Mouse (Mus musculus) adrenal gland (tissue): Measurements from ENCODE around the gene Acot7.

Experiments used
- intact Hi-C: fragments of 180-260 bp; cut with DNase I; formaldehyde crosslinking; loops from one replicate; pipeline ENCODE4 v1.15.1; 2025

Gene Acot7

DNA sequence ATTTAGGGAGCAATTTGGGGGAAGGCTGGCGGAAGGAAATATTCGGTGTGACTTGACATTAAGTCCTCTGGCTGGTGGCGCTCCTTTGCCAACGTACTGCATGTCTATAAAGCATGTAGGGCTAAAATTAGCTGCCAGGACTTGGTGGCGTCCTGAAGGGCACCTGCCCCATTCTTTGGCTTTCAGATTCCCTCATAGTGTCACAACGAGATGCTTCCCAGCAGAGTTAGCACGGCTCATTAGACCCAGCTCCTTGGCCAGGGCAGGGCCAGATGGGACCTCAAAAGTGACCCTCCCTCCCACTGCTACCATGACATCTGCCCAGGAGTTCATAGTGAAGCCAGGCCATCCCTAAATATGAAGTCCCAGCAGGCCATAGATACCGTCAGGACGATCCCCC lies 92.7 kb downstream of the Acot7 start:
- intact Hi-C loops, result no loop called here

DNA sequence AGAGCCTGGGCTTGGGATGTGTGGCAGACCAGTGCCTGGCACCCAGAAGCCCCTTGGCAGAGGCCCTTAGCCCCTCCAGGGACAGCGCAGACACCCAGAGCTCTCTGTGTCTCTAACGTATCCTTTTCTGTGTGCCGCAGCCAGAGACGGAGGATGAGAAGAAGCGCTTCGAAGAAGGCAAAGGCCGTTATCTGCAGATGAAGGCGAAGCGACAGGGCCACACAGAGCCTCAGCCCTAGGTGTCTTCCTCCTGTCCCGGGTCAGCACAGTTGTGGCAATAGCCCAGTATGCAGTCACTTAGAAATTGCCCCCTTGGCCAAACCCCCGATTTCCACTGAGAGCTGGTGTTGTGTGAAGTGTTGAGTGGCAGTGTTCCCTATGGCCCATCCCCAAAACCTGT lies 93.4 kb downstream of the Acot7 start:
- intact Hi-C loops, result no loop called here

DNA sequence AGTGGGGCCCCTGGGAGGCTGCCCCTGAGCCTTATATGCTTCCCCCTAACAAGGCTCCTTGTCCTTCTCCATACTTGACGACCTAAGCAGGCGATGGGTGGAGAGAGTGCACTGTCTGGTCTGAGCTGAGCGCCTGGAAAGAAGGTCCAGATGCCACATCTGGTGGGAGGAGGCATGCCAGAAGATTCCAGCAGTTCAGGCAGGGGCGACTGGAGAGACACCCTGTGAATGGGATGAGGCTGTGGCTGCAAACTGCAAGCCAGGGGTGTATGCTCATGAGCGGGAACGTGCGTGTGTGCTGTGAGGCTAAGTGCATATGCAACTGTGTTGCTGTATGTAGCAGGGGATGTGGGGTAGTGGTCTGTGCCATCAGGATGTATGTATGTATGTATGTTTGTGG lies 94.1 kb downstream of the Acot7 start:
- intact Hi-C loops, result no loop called here

DNA sequence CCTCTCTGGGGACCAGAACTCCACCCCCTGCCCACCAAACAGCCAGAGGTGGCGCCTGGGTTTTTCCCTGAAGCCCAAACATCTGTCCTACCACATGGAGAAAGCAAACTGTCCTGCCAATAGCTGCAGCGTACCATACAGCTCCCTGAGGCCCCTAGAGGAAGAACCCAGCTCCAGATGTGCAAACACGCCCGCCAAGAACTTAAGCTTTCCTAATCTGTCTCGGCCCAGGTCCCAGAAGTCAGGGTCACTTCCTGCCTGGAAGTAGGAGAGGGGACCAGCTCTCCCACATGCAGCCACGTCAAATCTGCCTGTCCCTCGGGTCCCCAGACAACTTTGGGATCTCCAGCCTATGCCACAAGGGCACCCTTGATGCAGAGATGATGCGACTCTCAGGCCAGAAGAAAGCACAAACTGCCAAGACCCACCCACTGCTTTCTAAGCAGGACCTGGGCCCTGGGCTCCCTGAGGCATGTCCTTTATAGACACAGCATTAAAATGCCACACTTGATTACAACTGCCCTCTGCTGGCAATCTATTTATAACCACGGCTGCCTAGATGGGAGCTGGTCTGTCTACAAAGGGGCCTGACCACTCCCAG lies 94.6 kb downstream of the Acot7 start:
- intact Hi-C loops, result no loop called here

DNA sequence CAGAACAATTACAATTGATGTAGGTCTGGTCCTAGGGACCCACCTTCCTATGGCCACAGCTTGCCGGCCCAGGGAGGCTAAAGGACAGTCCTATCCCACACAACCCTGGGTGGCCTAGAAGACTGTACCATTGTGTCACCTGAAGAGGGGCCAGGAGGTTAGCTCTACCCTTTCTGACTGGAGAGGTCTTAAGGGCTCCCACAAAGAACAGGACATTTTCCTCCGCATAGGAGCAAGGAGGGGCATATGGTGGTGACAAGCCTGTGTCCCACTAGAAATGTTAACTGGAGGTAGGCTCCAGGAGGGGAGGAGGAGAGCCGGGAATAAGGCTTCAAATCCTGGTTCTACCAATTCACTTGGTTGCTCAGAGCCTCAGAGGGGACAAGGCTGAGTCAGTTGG lies 95.3 kb downstream of the Acot7 start:
- intact Hi-C loops, result no loop called here

DNA sequence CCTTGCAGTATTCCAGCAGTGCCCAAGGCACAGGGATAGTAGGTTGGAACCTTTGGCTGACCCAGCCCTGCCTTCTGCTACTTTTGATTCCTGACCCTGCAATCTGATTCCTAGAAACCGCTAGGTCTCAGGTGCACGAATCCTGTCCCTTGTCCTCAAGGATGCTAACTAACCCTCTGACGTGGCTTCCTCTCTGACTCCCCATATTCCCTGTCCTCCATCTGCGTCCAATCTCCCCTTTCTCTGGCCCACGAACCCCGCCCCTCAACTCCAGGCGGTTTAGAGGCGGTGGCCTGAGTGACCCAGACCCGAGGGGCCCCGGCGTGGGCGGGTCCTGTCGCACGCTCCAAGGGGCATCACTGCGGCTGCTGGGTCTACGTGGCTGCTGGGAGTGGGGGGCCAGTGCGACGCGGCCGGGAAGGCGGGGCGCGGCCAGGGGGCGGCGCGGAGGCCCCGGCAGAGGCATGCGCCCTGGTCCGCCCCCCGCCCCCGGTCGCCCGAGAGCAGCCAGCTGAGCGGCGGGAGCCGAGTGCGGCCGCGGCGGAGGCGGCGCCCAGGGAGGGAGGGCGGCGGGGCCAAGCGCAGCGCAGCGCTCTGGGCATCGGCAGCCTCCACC lies 95.8 kb downstream of the Acot7 start, which contains the start of gene Gpr153:
Gene Gpr153 (plus strand): TSS at position 612 of the 616 bp plus-strand sequence.
- intact Hi-C loops, result no loop called here

DNA sequence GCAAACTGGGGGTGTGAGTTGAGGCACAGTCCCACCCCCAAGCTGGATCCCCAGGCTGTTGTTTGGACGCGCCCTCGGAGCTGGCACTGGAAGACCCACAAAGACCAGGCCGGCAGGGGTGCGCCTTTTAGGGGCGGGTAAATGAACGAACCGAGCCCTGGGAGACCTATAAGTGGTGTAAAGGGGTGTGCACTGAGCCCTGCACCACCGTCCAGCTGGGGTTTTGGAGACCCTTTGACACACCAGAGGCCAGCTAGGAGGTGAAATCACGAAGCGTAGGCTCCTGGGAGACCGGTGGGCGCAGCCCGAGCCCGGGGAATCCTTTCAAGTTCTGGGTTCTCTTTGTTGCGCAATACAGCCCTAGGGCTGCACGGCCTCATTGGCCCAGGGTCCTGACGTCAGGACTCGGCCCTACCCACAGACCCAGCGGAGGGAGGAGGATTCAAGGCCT lies 96.8 kb downstream of the Acot7 start:
- intact Hi-C loops, result no loop called here

DNA sequence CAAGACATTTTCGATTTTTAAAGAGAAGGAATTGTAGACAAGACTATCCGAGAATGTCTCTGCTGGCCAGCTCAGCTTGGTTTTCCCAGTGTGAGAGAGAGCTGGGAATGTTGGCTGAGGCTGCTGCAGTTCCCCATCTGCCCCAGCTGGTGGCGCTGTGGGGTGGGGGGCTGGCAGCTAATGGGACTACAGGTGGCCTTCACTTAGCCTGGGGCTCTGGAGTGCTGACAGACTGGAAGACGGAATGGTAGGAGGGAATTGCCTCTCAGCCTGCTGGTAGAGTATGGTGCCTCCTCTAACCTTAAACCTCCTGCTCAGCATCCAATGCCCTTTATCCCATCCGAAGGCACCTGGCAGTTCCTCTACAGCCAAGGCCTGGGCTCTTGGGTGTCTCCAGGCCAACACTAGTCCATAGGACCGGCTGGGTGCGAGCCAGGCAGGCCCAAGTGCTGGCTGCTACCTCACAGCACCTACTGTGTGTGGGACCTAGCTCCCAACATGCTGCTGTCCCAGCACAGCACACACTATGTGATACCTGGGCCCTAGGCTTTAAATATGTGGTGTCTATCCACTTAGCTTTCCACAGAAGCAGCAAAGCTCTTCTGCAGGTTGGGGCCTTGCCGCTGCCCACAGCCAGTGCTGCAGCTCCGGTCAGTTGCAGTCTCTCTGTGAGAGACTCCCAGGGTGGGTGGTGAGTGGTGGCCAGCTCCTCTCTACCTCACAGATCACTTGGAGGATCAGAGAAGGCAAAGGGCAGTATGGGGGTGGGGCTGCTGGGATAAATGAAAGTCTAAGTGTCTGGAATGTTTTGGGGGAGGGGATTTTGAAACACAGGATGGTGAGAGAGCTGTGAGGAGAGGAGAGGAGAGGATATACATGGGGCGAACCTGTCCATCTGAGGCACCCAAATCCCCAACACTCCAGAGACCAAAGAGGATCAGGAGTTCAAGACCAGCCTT lies 98.7 kb downstream of the Acot7 start:
- intact Hi-C loops, result no loop called here

DNA sequence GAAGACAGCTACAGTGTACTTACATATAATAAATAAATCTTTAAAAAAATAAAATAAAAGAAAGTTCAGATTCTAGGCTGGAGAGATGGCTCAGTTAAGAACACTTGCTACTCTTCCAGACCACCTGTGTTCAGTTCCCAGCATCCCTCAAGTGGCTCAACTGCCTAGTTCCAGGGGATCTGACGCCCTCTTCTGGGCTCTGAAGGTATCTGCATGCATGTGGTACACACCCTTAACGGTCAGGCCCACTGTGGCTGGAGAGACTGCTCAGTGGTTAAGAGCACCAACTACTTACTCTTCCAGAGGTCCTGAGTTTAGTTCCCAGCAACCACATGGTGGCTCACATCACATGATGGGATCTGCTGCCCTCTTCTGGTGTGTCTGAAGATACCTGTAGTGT lies 100.0 kb downstream of the Acot7 start:
- intact Hi-C loops, result no loop called here

DNA sequence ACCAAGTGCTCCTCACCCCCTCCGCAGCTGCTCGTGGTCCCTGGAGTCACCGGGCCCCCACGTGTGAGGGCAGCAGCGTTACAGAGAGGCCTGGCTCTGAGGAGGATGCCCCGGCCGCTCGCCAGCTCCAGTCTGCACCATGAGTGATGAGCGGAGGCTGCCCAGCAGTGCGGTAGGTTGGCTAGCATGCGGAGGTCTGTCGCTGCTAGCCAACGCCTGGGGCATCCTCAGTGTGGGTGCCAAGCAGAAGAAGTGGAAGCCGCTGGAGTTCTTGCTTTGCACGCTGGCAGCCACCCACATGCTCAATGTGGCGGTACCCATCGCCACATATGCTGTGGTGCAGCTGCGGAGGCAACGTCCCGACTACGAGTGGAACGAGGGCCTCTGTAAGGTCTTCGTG lies 101.1 kb downstream of the Acot7 start:
- intact Hi-C loops, result no loop called here

DNA sequence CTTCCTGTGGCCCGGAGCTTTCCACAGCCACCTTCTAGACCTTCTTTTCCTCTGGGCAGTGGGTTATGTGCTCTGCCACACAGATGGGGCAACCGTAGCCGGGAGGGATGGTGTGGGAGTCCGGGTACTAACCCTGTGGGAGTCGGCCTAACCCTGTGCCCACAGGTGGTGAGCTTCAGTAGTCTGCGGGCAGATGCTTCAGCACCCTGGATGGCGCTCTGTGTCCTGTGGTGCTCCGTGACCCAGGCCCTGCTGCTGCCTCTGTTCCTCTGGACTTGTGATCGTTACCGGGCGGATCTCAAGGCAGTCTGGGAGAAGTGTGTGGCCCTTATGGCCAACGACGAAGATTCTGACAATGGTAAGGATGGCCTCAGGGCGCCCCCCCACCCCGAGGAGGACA lies 103.7 kb downstream of the Acot7 start:
- intact Hi-C loops, result no loop called here

DNA sequence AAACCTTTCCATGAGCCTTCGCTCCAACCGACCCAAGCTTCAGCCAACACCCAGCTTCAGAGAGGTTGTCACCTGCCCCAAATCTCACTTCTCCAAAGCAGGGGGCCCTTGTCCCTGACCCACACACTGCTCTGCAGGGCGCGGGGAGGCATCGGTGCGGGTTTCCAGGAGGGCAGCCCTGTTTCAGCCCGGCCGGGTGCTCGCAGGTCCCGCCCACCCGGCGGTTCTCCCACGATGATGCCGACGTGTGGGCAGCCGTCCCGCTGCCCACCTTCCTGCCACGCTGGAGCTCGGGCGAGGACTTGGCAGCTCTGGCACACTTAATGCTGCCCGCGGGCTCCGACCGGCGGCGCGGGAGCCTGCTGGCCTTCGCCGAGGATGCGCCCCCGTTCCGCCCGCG lies 104.8 kb downstream of the Acot7 start:
- intact Hi-C loops, result loop anchor here (1.0 kb wide), 1 partner anchor 68 kb away; no protein-coding TSS in a partner anchor

DNA sequence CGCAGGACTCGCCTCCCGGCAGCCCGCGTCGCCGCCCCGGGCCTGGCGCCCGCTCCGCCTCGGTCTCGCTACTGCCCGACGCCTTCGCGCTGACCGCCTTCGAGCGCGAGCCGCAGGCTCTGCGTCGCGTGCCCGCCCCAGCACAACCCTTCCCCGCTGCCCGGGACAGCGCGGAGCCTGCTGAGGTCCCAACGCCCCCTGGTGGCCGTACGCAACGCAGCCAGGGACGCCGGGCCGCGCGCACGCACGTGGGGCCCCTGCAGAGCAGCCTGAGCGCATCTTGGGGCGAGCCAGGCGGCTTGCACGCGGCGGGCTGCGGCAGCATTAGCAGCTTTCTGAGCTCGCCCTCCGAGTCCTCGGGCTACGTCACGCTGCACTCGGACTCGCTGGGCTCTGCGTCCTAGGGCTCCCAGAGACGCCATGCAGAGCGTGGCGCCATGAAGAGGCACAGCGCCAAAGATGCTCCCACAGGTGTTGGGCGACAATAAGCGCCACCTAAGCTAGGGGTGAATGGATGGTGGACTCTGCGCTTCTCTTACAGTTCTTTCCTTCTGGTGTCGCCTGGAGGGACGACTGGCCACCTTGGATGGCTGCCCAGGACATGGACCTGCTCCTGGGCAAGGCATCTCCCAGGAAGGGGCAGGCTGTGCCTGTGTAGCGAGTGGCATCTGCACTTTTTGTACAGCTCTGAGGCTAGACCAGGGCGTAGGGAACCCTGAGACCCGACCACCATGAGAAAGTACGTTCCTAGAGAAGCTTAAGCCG lies 105.4 kb downstream of the Acot7 start:
- intact Hi-C loops, result loop anchor here (1.0 kb wide), 1 partner anchor 69 kb away; no protein-coding TSS in a partner anchor

DNA sequence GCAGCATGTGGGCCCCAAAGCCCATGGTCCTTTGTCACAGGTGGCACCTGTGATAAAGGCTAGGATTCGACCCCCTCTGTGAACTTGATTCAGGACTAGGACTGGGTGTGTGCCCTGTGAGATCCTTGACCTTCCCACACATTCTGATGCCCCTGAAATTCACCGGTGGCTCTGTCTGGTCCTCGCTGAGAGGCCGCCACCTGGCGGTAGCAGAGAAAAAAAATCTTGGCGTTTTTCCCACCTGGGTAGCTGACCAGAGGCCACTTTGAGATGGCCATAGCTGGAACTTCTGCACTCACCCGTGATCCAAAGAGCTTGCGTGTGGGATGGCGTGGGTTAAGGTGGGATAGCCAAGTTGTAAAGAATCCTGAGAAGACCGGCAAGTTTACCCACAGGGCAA lies 107.6 kb downstream of the Acot7 start:
- intact Hi-C loops, result loop anchor here (2.0 kb wide), 1 partner anchor 113 kb away; no protein-coding TSS in a partner anchor

DNA sequence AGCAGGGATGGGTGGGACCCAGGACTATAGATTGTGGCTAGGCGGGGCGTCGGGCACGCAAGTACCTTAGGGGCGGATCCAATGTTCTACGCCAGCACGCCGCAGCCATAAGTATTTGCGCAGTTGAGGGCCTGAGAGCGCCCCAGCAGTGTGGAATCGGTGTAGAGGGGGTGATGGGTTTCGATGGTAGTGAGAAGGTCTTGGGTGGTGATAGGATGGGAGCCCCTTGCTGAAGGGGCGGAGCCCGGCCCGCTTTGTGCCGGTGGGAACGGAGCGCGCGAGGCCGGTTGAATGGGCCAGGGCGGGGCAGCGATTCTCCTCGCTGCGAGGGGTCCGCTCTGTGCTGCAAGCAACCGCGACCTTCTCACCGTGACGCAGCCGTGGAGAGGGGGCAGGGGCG lies 108.2 kb downstream of the Acot7 start:
- intact Hi-C loops, result no loop called here

DNA sequence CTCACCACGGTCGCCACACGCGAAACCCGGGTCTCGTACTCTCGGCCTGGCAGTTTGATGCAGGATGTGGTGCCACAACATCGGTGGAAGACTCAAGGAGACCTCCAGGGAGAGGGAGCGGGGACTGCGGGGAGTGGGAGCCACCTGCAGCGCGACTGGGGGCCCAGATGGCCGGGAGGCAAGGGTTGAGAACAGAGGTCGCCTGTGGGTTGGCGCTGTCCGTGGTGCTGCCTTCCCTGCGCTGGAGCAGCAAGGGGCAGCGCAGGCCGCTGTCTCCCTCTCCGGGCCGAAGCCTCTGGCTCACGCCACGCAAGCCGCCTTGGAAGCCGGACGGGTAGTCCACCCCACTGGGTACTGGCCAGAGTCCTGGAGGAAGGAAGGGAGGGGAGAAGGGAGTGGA lies 109.0 kb downstream of the Acot7 start:
- intact Hi-C loops, result no loop called here

DNA sequence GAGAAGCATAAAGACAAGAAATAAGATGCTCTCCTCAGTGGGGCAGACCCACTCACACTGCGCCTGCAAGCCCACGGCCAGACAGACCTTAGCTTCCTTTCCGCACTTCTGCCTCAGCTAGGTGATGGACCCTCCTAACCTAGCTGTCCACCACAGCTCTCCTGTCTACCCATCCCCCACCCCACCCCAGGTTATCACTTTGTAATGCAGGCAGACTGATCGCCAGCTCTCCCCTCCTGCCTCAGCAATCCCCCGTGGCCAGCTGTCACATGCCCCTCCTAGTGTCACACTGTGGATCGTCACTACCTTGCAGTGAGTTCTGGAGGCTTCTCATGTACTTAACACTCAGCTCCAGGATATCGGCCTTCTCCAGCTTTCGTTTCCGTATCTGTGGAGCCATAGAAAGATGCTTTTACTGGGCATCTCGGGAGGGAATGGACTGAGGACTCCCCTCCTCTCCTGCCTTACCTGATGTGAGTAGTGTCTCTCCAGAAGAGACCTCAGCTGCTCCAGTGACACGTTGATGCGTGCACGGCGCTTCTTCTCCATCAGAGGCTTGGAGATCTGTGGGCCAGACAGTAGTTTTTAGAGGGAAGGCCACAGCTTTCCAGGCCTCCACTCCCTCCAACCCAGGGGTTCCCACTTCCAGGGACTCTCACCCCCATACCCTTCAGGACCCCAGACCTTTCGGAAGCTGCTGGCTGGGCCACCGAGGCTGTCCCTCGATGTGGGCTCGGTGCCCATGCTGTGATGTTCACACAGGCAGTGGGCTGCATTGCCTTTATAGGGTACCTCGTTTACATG lies 109.6 kb downstream of the Acot7 start:
- intact Hi-C loops, result no loop called here

DNA sequence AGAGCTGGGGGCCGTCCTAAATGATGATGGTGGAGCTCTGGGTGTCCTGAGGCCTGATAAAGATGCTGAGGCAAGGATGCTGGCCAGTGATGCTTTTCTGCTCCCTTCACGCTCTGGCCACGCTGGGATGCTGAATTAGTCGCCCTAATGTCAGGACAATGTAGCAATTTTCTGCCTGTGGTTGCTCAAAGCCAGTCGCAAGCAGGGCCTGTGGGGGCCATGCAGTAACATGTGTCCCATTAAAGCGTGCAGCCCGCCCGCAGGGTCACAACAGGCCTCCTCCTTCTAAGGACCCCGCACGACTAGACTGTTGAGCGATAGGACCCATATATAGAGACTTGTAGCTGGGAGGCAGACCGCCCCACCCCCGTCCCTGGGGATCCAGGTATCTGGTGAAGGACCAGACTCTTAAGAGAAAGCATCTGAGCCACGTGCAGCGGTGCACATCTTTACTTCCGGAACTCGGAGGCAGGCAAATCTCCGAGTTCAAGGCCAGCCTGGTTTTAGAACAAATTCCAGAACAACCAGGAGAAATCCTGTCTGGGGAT lies 110.5 kb downstream of the Acot7 start:
- intact Hi-C loops, result no loop called here

DNA sequence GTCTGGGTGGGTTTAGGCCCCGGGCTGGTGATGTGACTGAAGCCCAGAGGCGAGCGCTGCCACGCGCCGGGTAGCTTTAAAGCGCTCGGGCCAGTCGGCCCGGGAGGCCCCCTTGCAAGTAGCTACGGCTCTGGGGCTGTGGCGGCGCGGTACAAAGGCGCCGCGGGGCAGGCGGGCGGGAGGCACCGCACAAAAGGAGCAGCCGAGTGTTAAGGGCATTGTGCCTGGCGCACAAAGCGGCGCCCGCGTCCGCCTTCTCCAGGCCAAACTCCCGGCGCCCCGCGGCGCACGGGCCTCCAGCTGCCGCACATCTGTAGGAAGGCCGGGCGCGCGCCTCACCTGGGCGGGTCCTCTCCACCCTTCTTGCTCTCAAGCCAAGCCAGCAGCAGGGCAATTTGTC lies 112.5 kb downstream of the Acot7 start:
- intact Hi-C loops, result no loop called here

DNA sequence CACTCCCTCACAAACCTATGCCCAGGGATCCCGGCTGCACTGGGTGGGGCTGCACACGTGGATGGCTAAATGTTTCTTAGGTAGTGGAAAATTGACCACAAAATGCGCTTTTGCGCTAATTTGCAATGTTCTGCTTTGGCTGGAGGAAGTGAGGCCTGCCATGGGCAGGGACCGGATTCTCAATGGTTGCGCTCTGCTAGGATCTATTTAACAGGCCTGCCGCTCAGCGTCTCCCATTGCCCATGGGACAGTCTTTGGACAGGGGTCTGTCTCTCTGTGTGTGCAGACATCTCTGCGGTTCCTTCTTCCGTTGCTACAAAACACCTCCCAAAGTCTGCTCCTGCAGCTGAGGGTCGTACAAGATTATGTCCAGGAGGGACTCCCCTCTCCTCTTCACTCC lies 113.1 kb downstream of the Acot7 start:
- intact Hi-C loops, result no loop called here
